Mouse (Mus musculus): ENCODE results near the gene 1700074P13Rik.

- TF ChIP-seq CTCF (IDR thresholded peaks at IDR 0.05; ENCODE audit: extremely low read depth, insufficient read length, insufficient replicate concordance, low read depth, low read length): no peak
- TF ChIP-seq POLR2A (IDR thresholded peaks at IDR 0.05; ENCODE audit: low read depth, low read length): no peak
Observed at GRCm38 (mm10) chr6:40887394-40887793, 53.0 kb downstream of the 1700074P13Rik start, which contains the start of gene Moxd2.

Data from small intestine, adult 2 months (tissue).